Mouse (Mus musculus) brain, adult 2 months (tissue): ENCODE results near the gene R3hdm1.

Source experiments
- DNase-seq: peaks from one replicate; pipeline ENCODE4 v3.0.0; 2011; ENCODE audit warnings: low read depth, low spot score

The R3hdm1 gene

GRCm38 (mm10) chr1:128284157-128284690 is 181.1 kb downstream of the R3hdm1 start:
- DNase-seq: no peak

DNA sequence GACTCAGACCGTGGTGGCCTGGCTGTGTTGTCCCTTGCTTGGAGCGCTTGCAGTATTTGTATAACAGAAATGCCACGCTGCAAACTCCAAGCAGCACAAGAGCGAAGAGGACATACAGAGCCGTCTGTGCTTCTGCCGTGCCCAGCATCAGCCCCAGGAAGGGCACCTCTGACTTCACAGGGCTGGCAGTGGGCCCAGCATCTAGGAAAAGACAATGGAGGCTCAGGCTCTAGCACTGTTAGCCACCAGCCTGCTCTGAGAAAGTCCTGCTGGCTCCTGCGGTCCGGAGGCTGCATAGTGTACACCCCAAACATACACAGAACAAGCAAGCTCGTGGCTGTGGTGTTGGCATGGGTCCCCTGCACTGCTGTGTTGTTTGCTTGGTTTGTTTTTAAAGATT is 182.0 kb downstream of the R3hdm1 start:
- peak; percentile 14 for DNase-seq
